Mouse (Mus musculus): ENCODE data around the gene Tmcc2.
A peak's percentile ranks its signal among the peaks of the same experiment; 100 is the strongest.
"Not testable (repeated sequence)": the region's sequence is repeated elsewhere in the genome, so short reads cannot be mapped to it uniquely, and the experiment has no call there.

The Tmcc2 gene

GRCm38 (mm10) chr1:132367692-132368506, 23.2 kb downstream of the Tmcc2 start:
- peak; percentile 63 to 79 for DNase-seq

GRCm38 (mm10) chr1:132366937-132367336, 24.1 kb downstream of the Tmcc2 start:
- DNase-seq = no peak

- no peak for DNase-seq
Observed at GRCm38 (mm10) chr1:132366235-132366634, 24.8 kb downstream of the Tmcc2 start.

GRCm38 (mm10) chr1:132365645-132366044, 25.4 kb downstream of the Tmcc2 start:
- no peak for DNase-seq

- DNase-seq = no peak
Observed at GRCm38 (mm10) chr1:132364896-132365557, 26.1 kb downstream of the Tmcc2 start.

GRCm38 (mm10) chr1:132364388-132364787, 26.7 kb downstream of the Tmcc2 start:
- DNase-seq = no peak

- DNase-seq = no peak
Observed at GRCm38 (mm10) chr1:132361959-132362358, 29.1 kb downstream of the Tmcc2 start.

GRCm38 (mm10) chr1:132356841-132357240, 34.2 kb downstream of the Tmcc2 start:
- no peak for DNase-seq

- DNase-seq = peak; percentile 68 to 78
Observed at GRCm38 (mm10) chr1:132355841-132356242, 35.2 kb downstream of the Tmcc2 start.

GRCm38 (mm10) chr1:132355162-132355601, 35.9 kb downstream of the Tmcc2 start:
- no peak for DNase-seq

- DNase-seq = no peak
Observed at GRCm38 (mm10) chr1:132354234-132354633, 36.8 kb downstream of the Tmcc2 start.

- DNase-seq = no peak
Observed at GRCm38 (mm10) chr1:132353389-132353788, 37.7 kb downstream of the Tmcc2 start.

GRCm38 (mm10) chr1:132351058-132351457, 40.0 kb downstream of the Tmcc2 start:
- no peak for DNase-seq

GRCm38 (mm10) chr1:132349601-132350000, 41.5 kb downstream of the Tmcc2 start:
- not testable (repeated sequence) for DNase-seq

GRCm38 (mm10) chr1:132349049-132349448, 42.0 kb downstream of the Tmcc2 start:
- DNase-seq = not testable (repeated sequence)

- no peak for DNase-seq
Observed at GRCm38 (mm10) chr1:132348401-132348800, 42.7 kb downstream of the Tmcc2 start.

GRCm38 (mm10) chr1:132346951-132347350, 44.1 kb downstream of the Tmcc2 start:
- DNase-seq = no peak

GRCm38 (mm10) chr1:132346134-132346851, 44.8 kb downstream of the Tmcc2 start:
- DNase-seq = no peak

GRCm38 (mm10) chr1:132345514-132345913, 45.6 kb downstream of the Tmcc2 start:
- DNase-seq = no peak

GRCm38 (mm10) chr1:132343656-132344055, 47.4 kb downstream of the Tmcc2 start:
- no peak for DNase-seq

- no peak for DNase-seq
Observed at GRCm38 (mm10) chr1:132343191-132343590, 47.9 kb downstream of the Tmcc2 start.

- DNase-seq = no peak
Observed at GRCm38 (mm10) chr1:132342518-132342917, 48.6 kb downstream of the Tmcc2 start.

- peak; percentile 83 to 89 for DNase-seq
Observed at GRCm38 (mm10) chr1:132341731-132342501, 49.2 kb downstream of the Tmcc2 start.

Measured in spleen, adult 18-20 months (tissue).